Mouse (Mus musculus) cerebellum, adult (tissue): ENCODE results near the gene Gm266.
A peak's percentile ranks its signal among the peaks of the same experiment; 100 is the strongest.
"Not testable (repeated sequence)": the region's sequence is repeated elsewhere in the genome, so short reads cannot be mapped to it uniquely, and the experiment has no call there.

Experiments
- ATAC-seq: cut with Nextera tagmentation; 2 replicates; pipeline ENCODE4 v1.9.2; 2017; ENCODE audit warnings: mild to moderate bottlenecking, moderate library complexity, mixed read lengths; ENCODE audit not compliant: insufficient number of reproducible peaks, low FRiP score, low TSS enrichment

The Gm266 gene

GRCm38 (mm10) chr12:111485652-111486306 lies at the start of gene Gm266:
Gene Gm266 (minus strand): TSS chr12:111485823.
- ATAC-seq = no peak

DNA sequence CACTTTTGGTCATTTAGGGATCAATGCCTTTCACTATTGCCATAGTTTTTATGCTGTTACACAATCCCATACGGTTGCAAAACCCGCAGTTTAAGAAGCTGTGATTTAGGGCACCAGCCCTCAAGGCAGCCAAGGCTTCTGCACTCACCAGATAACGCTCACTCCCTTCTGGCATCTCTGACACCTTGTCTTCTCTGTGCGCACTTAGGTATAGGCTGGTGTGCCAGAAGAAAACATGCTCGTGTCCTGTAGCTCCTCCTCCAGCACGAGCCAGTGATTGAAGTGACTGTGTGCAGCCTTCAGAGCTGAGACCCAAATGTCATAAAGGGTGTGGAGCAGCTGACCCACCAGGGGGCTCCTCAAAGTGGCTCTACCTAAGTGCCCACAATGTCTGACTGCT lies 49.7 kb upstream of the Gm266 start:
- no peak for ATAC-seq

DNA sequence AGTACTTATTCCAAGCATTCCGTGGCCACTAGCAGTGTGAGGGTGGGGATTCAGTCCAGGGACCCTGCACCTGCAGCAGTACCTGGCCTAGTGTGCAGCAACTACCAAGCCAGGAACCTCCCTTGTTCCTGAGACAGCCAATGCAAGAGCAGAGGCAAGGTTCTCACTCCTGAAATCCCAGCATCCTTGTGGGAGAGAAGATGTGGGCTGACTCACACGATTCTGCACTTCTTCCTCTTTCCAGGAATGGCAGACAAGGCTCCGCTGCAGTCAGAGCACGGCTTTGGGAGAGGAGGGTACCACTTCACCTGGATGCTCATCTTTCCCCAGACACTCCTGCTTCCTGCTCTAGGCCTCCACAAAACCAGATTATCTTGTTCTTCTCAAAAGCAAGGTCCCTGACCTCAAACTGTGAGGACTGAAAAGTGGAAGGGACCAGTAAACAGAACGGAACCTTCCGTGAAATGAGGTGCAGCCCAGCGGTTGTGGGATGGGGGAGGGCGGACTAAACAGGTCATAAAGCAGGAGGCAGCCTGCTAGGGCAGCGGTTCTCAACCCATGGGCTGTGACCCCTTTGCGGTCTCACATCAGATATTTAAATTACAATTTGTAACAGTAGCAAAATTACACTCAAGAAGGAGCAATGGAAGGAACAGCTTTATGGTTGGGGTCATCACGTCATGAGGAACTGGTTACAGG lies 47.6 kb upstream of the Gm266 start:
- no peak for ATAC-seq

- ATAC-seq = no peak
Observed at GRCm38 (mm10) chr12:111529192-111529591, 43.6 kb upstream of the Gm266 start.

- ATAC-seq = no peak
Observed at GRCm38 (mm10) chr12:111527643-111528281, 42.1 kb upstream of the Gm266 start.

GRCm38 (mm10) chr12:111524883-111525282 lies 39.3 kb upstream of the Gm266 start:
- ATAC-seq = no peak

DNA sequence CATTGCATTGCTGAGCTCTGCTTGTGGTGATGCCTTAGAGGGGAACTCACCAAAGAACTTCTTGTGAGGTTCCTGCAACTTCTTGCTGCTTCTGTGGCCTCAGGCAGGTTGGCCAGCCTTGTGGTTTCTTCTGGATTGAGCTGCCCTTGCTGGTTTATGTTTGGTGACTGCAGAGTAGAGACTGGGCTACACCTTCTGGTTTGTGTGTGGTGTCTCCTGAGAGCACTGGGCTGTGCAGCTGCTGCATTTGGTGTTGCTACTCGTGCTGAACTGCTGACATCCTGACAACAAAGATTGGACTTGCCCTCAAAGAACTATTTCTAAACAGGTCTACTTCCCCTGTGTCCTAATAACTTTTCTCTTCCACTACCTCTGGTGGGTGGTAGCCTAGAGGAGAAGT lies 38.8 kb upstream of the Gm266 start:
- ATAC-seq = no peak

DNA sequence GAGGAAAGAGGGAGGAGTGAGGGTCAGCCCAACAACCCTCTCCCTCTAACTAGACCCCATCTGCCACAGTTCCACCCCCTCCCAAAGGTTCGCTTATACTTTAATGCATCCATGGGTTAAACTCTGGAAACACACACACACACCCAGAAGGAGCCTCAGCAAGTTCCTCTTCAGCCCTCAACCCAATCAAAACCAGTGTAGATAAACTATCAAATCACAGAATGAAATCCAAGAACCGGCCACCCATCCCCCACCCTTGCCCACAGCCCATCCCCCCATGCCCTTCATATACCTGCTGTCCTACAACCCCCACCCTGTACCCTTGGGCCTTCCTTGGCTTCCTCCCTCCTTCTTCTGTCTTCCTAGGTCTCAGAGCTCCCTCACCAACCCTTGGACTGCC lies 35.4 kb upstream of the Gm266 start:
- no peak for ATAC-seq

DNA sequence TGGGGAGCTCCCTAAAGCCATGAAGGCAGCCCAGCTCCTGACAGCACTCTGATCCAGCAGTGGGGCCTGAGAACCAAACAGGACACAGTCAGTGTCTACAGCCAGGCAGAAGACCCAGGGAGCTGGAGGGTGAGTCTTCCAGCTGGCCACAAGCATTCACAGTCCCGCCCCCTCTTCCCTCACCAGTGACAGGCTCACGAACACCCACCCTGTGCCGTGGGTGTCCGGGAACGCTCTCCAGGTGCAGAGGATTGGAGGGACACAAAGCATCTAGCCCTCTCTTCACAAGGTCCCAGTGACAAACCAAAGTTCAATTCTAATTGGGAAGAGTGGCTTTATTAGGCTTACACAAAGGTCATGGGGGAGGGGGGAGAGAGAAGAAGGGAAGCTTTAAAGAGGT lies 34.2 kb upstream of the Gm266 start:
- ATAC-seq = no peak

DNA sequence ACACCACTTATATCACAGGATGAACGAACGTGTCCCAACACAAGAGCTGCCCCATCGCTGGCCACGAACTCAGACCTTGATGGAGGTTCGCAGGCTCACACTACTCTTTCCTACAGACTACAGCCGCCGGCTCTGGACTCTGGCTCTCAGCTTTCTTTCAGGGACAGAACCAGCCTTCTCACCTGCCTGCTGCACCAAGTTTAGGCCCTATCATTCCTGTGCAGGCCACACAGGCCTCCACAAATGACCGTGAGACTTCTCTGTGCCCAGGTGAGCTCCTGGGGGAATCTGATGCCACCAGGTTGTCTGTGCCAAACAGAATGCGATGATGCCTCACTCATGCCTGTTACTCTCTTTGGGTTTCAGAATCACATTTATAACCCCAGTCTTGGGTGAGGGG lies 32.8 kb upstream of the Gm266 start:
- no peak for ATAC-seq

DNA sequence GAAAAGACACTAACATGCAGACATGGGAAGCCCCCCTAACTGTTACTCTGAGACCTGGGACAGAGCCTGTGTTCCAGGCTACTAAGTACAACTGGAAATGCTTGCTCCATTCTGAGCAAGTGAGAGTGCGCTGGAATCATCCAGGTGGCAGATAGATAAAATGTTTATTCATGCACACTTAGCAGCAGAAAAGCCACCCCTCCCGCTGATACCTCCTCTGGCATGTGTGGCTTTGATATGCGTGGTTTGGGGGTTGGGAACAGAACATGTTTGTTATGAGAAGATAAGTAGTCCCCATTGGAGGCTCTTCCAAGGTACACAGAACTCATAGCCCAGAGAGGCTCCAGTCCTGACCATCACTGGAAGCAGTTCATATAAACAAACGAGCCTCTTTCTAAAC lies 32.3 kb upstream of the Gm266 start:
- no peak for ATAC-seq

- ATAC-seq = no peak
Observed at GRCm38 (mm10) chr12:111516826-111517225, 31.2 kb upstream of the Gm266 start.

DNA sequence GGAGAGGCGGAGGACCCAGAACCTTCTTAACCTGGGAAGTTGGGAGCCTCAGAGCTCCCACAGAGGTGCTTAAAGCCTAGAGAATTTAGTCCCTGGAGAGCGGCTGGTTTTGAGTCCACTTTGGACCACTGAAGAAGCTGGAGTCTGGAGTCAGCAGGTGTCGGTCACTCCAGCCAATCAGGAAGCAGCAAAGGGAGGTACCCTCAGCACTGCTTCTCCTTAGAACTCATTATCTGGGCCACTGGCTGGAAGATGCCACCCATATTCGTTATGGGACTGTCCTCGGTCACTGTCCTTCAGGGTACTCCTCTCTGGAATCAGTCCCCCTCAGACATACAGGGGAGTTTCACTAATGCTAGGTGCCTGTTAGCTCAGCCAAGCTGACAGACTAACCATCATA lies 30.3 kb upstream of the Gm266 start:
- ATAC-seq = no peak

DNA sequence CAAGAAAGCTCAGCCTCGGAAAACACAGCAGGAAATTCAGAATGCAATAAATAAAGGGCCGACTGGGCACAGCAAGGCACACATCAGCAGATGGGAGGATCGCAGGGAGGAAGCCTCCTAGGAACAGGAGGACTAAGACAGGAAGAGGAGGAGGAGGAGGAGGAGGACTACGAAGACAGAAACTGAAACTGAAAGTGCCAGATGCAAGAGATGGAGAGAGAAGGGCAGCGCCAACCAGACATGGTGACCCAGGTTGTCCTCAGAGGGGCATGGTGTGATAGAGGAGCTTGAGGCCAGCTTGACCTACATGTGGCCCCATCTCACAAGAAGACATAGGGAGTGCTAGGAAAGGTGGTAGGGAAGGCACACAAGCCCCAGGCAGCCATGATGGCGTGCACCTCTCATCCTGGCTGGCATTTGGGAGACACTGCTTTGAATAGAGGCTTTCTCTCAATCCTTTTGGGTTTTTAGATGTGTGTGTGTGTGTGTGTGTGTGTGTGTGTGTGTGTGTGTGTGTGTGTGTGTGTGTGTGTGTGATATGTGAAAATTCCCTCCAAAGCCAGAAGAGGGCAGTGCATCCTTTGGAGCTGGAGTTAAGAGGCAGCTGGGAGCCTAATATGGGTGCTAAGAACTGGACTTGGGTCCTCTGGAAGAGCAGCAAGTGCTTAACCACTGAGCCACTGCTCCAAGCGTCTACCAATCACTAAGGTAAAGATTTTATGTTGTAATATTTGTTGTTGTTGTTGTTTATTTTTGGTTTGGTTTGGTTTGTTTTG lies 29.4 kb upstream of the Gm266 start:
- ATAC-seq = no peak

DNA sequence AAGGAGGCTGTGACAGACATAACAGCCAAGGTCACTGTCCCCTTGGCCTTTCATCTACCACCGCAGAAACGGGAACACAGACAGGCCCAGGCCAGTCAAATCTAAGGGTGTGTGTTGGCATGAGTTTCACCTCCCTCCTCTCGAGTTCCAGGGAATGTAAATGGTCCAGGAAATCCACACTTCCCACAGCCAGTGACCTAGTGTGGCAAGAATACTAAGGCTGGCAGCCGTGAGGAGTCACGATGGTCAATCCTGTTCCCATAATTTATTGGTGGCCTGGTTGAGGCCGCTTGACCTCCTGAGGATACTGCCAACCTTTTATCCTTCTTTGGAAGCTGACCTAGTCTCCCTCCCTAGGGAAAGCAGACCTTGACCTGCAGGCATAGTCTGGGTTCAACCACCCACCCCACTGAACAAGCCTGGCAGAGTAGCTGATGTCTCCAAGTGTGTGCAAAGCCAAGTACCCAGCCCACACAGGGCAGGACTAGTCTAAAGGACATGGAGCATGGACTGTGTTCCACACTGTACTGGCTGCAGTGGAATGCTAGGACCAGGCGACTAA lies 28.7 kb upstream of the Gm266 start:
- no peak; the same call in 1 of the 2 replicates for ATAC-seq

GRCm38 (mm10) chr12:111513673-111514072 lies 28.1 kb upstream of the Gm266 start:
- ATAC-seq = peak; percentile 20; the same call in 1 of the 2 replicates

DNA sequence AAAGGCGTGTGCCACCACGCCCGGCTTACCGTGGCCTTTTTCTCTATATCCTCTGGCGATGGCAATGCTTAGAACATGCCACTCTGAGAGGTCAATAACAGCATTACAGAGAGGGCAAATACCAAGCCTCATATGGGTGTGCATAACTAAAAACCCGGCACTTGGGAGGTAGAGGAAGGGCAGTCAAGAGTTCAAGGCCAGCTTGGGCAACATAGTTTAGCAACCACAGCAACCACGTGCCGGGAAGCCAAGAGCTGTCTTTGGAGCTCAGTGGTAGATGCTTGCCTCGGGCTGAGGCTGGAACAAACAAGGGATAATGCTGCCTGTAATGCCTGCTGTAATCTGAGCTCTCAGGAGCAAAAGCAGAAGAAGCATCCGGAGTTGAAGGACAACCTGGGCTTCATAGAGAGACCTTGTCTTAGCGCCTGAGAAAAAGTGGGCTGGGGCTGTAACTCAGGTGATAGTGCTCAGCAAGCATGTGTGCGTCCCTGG lies 27.0 kb upstream of the Gm266 start:
- ATAC-seq = no peak

DNA sequence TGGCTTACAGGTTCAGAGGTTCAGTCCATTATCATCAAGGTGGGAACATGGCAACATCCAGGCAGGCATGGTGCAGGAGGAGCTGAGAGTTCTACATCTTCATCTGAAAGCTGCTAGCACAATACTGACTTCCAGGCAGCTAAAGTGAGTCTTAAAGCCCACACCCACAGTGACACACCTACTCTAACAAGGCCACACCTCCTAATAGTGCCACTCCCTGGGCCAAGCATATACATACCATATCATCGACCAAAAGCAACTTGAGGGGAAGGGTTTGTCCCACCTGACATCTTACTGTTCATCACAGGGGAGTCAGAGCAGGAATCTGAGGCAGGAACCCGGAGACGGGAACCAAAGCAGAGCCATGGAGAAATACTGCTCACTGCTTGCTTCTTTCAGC lies 22.8 kb upstream of the Gm266 start:
- not testable (repeated sequence) for ATAC-seq

GRCm38 (mm10) chr12:111507962-111508361 lies 22.3 kb upstream of the Gm266 start:
- no peak for ATAC-seq

GRCm38 (mm10) chr12:111507001-111507400 lies 21.4 kb upstream of the Gm266 start:
- no peak for ATAC-seq
